Mouse (Mus musculus): ENCODE measurements around the gene Gm17606.

Gm17606 gene

DNA sequence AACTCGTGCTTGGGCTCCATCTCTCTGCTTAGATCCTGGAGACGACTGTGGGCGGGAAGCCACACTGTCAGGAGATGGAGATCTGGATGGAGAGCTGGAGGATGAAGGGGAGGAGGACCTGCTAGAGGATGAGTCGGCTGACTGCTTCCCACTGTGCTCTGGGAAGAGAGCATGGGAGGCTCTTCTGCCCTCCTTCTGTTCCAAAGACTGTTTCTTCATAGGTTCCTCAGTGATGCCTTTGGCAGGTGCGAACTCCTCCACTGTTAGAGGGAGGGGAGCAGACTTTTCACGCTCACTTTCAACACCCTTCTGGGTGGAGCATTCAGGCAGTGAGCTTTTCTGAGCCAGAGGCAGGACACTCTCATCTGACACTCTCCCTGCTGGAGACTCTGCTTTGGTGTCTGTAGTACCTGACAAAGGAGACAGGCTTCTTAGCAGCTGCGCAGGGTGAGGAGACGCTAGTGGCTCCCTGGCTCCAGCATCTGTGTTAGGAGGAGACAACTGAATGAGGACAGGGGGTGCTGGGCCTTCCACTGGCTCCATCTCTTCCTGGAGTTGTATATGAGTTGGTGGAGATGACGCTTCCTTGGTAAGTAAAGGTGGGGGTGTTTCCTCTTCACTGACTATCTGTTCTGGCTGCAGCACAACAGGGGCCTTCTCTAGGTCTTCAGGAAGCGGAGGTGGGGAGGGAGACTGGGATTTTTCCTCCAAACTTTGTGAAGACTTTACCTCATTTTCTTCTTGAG lies 23.9 kb downstream of the Gm17606 start:
- DNase-seq (ENCODE audit: low spot score): no peak

GRCm38 (mm10) chr14:54669381-54669780 lies 28.6 kb downstream of the Gm17606 start:
- DNase-seq (ENCODE audit: low spot score): peak; percentile 27

DNA sequence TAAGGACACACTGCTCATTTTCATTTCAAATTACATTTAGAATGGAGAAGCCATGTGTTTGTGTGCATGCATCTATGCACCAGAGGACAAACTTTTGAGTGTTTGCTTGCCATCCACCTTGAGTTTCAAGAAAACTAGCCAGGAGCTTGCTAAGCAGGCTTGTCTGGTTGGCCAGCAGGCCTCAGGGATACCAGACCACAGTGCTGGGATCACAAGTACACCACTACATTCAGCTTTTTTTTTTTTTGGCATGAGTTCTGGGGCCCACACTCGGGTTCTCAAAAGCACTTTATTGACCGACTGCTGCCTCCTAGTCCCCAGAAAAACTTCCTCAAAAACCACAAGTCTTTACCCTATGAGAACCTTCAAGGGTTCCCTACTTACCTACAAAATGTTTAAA lies 33.6 kb downstream of the Gm17606 start:
- peak; percentile 19 for DNase-seq (ENCODE audit: low spot score)

- no peak for DNase-seq (ENCODE audit: low spot score)
Observed at GRCm38 (mm10) chr14:54676290-54676689, 35.5 kb downstream of the Gm17606 start.

GRCm38 (mm10) chr14:54678657-54679304 lies 38.0 kb downstream of the Gm17606 start:
- no peak for DNase-seq (ENCODE audit: low spot score)

DNA sequence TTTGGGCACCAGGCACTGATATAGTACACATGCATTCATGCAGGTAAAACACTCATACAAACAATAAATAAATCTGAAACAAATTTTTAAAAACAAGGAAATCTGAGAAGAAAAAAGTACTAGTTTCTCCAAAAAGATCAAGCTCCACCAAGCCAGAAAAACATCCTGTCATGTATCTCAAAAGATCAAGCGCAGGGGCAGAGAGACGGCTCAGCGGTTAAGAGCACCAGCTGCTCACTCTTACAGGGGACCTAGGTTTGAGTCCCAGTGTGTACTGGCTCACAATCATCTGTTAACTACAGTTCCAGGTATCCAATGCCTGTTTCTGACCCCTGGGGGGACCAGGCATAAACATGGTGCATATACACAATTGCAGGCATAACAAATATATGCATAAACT lies 41.6 kb downstream of the Gm17606 start:
- no peak for DNase-seq (ENCODE audit: low spot score)

GRCm38 (mm10) chr14:54685471-54685870 lies 44.7 kb downstream of the Gm17606 start:
- DNase-seq (ENCODE audit: low spot score): no peak

DNA sequence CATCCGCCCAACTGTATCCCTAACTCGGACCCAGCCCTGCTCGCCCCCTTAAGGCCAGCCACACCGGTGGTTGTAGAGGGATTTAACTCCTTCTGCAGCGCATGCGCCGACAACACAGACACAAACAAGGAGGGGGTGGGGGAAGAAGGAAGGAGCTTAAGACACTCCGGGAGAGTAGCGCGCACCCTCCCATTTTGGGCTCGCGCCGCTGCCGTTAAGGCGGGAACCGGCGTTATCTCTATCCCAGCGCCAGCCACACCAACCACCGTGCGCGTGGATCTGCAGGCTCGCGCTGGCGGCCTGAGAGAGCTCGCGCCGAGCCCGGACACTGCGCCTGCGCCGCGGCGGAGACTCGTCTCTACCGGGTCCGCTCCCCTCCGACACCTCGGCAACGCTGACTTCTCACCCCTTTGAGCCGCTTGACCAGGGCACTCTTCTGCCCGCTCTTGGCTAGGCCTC lies 45.3 kb downstream of the Gm17606 start, which contains the start of gene 1700123O20Rik:
Gene 1700123O20Rik, plus strand, starts transcription at position 154 of the 459 bp plus-strand sequence.
- DNase-seq (ENCODE audit: low spot score): no peak

- DNase-seq (ENCODE audit: low spot score): peak; percentile 100
Observed at GRCm38 (mm10) chr14:54686522-54687143, 45.9 kb downstream of the Gm17606 start, which contains the start of gene Acin1. Acin1 (minus strand) TSS chr14:54686931.

- DNase-seq (ENCODE audit: low spot score): no peak
Observed at GRCm38 (mm10) chr14:54687251-54687650, 46.5 kb downstream of the Gm17606 start.

GRCm38 (mm10) chr14:54695042-54695441 lies 54.3 kb downstream of the Gm17606 start:
- no peak for DNase-seq (ENCODE audit: low spot score)

DNA sequence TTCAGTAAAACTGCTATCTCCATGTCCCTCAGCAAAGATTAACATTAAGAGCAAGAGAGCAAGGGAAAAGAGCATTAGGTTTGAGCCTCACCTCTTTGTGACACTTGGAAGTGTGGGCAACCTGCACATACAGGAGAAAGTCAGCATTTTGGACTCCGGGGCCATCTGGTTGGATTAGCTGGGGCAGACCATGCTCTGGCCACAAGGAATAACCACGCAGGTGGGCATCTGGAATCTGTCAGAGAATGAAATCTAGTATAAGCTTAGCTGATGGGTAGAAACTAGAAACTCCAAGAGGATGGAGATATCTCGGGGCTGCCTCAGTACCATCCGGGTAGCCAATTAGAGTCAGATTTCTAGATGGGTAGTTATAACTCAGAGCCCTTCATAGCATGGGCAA lies 56.0 kb downstream of the Gm17606 start:
- no peak for DNase-seq (ENCODE audit: low spot score)
